Mouse (Mus musculus): Measurements from ENCODE around the gene 6030468B19Rik.

GRCm38 (mm10) chr11:117790703-117791440 lies 6.6 kb upstream of the 6030468B19Rik start:
- TF ChIP-seq POLR2A (IDR thresholded peaks at IDR 0.05; ENCODE audit: insufficient read length, low read depth) (no peak), MYOG (IDR thresholded peaks at IDR 0.05; ENCODE audit: control insufficient read depth in 1 of 3, insufficient read depth in 1 of 3, insufficient read length in 2 of 3, low read depth in 2 of 3) (no peak), TCF3 (IDR thresholded peaks at IDR 0.05; ENCODE audit: insufficient read length, low read depth) (no peak), MYOD1 (IDR thresholded peaks at IDR 0.05; ENCODE audit: control insufficient read depth in 1 of 3, insufficient read length in 2 of 3, low read depth in 2 of 3) (no peak), MAX (IDR thresholded peaks at IDR 0.05; ENCODE audit: low read depth) (no peak), CEBPB (IDR thresholded peaks at IDR 0.05; ENCODE audit: insufficient read depth, poor library complexity, severe bottlenecking) (no peak), E2F4 (IDR thresholded peaks at IDR 0.05; ENCODE audit: insufficient read depth) (no peak), TCF12 (IDR thresholded peaks at IDR 0.05; ENCODE audit: insufficient read depth, poor library complexity, severe bottlenecking) (no peak), USF1 (IDR thresholded peaks at IDR 0.05; ENCODE audit: low read depth) (no peak)
